Mouse (Mus musculus): Measurements from ENCODE around the gene Yy1. TPM values are rescaled to one million over a fixed set of nuclear protein-coding genes. Genes with fewer than 3 reads are reported as not detected.
A peak's percentile ranks its signal among the peaks of the same experiment; 100 is the strongest.

Yy1 gene
- 121 and 124 TPM in 2 replicates for polyA plus RNA-seq (2011; ENCODE audit: insufficient read depth, insufficient read length, low read depth, missing spikeins)

DNA sequence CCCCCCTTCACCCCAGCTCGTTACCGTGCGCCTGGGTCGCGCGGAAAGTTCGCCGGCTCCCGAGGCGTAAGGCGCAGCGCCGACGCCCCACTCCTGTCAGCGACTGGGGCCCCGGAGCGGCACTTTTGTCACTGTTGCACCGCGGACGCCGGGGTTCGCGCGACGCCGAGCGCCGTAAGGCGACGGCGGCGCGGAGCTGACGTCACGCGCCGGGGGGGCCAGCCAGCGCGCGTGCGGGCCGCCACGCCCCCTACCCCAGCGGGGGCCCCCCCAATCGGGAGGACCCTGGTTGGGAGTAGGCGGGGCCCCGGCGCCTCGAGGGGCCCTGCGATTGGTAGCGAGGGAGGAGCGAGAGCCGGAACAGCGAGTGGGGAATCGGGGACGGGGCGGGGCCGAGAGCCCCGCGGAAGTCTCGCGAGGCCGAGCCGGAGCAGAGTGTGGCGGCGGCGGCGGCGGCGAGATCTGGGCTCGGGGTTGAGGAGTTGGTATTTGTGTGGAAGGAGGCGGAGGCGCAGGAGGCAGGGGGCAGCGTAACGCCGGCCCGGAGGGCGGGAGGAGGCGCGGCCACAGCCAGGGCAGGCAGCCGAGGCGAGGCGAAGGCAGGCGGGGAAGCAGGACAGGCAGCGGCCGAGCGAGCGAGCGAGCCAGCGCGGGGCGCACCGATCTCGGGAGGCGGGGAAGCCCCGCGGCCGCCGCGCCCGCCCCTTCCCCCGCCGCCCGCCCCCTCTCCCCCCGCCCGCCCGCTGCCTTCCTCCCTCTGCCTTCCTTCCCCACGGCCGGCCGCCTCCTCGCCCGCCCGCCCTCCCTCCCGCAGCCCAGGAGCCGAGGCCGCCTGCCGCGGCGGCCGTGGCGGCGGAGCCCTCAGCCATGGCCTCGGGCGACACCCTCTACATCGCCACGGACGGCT is at the start of gene Yy1:
Gene Yy1, plus strand, starts transcription at position 428 of the 907 bp plus-strand sequence.
- no peak for TF ChIP-seq EP300 (IDR thresholded peaks at IDR 0.05; ENCODE audit: insufficient read depth, low read depth, low read length)
- TF ChIP-seq POLR2A (IDR thresholded peaks at IDR 0.05; ENCODE audit: insufficient read depth, low read length), result peak; percentile 51
- Histone ChIP-seq H3K4me3 (ENCODE audit: low read depth, low read length) (peak within 1 kb of the TSS; percentile 100), H3K9me3 (replicated peaks; ENCODE audit: control insufficient read depth, insufficient read depth, low read length, poor library complexity, severe bottlenecking) (no peaks in the 10 kb centered on the region), H3K4me1 (ENCODE audit: control insufficient read depth, insufficient read depth, low read length) (no peaks in the 10 kb centered on the region), H3K9ac (ENCODE audit: low read depth, poor library complexity, severe bottlenecking) (peak within 1 kb of the TSS; percentile 99), H3K27ac (ENCODE audit: insufficient read depth, low read length) (peak within 1 kb of the TSS; percentile 48), H3K36me3 (ENCODE audit: control insufficient read depth, insufficient read depth, low read length, poor library complexity, severe bottlenecking) (peaks cover 13% of the 10 kb centered on the region), H3K27me3 (ENCODE audit: control insufficient read depth, insufficient read depth, low read length, poor library complexity, severe bottlenecking) (no peaks in the 10 kb centered on the region)

DNA sequence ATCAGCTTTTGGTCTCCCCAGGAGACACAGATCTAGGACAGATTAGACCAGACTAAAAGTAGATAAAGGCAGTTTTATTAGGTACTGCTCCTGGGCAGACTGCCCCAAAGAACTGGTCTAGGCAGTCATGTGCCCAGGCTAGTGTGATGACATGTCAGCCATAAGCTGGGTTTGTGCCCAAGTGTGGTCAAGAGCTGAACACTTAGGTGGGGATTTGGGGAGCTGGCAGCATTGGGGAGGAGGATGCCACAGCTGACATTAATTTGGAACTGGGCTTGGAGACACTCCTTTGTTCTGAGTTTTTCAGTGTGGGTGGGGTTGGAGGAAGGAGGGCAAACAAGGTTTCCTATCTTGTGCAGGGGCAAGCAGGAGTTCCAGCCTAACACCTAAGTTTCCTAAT is 46.8 kb upstream of the Yy1 start:
- no peak for TF ChIP-seq CTCF (IDR thresholded peaks at IDR 0.05; ENCODE audit: low read depth, low read length)
- TF ChIP-seq EP300 (IDR thresholded peaks at IDR 0.05; ENCODE audit: insufficient read depth, low read depth, low read length), result no peak
- TF ChIP-seq POLR2A (IDR thresholded peaks at IDR 0.05; ENCODE audit: insufficient read depth, low read length), result no peak

DNA sequence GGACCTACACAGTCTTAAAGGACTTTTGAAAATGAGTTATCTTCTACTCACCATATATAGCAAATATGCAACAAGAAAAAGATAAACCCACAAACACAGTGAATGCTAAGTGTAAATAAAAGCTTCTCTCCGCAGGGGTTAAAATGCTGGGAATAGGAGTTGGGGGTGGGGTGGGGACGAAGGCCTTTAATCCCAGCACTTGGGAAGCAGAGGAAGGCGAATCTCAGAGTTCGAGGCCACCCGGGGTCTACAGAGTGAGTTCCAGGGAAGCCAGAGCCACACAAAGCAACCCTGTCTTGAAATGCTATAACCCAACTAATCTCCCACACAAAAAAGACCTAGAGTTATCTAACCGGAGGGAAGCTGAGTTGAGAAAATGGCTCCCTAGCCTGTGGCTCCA is 43.8 kb upstream of the Yy1 start:
- TF ChIP-seq EP300 (IDR thresholded peaks at IDR 0.05; ENCODE audit: insufficient read depth, low read depth, low read length), result no peak
- no peak for TF ChIP-seq POLR2A (IDR thresholded peaks at IDR 0.05; ENCODE audit: insufficient read depth, low read length)
- no peak for TF ChIP-seq CTCF (IDR thresholded peaks at IDR 0.05; ENCODE audit: low read depth, low read length)
- Histone ChIP-seq H3K9ac (ENCODE audit: low read depth, poor library complexity, severe bottlenecking) (no peak overlapping the region), H3K4me1 (ENCODE audit: control insufficient read depth, insufficient read depth, low read length) (no peaks in the 10 kb centered on the region), H3K27ac (ENCODE audit: insufficient read depth, low read length) (no peak overlapping the region), H3K9me3 (replicated peaks; ENCODE audit: control insufficient read depth, insufficient read depth, low read length, poor library complexity, severe bottlenecking) (peaks cover 5% of the 10 kb centered on the region; the same call in 1 of the 2 replicates), H3K36me3 (ENCODE audit: control insufficient read depth, insufficient read depth, low read length, poor library complexity, severe bottlenecking) (no peaks in the 10 kb centered on the region), H3K27me3 (ENCODE audit: control insufficient read depth, insufficient read depth, low read length, poor library complexity, severe bottlenecking) (no peaks in the 10 kb centered on the region), H3K4me3 (ENCODE audit: low read depth, low read length) (no peak overlapping the region)

More for the DNA sequence above, 46.8 kb upstream of the Yy1 start:
- no peak overlapping the region for H3K9ac ChIP-seq (ENCODE audit: low read depth, poor library complexity, severe bottlenecking)
- no peaks in the 10 kb centered on the region for H3K4me1 ChIP-seq (ENCODE audit: control insufficient read depth, insufficient read depth, low read length)
- no peaks in the 10 kb centered on the region for H3K36me3 ChIP-seq (ENCODE audit: control insufficient read depth, insufficient read depth, low read length, poor library complexity, severe bottlenecking)
- H3K9me3 ChIP-seq (replicated peaks; ENCODE audit: control insufficient read depth, insufficient read depth, low read length, poor library complexity, severe bottlenecking), result peaks cover 5% of the 10 kb centered on the region; the same call in 1 of the 2 replicates
- no peaks in the 10 kb centered on the region for H3K27me3 ChIP-seq (ENCODE audit: control insufficient read depth, insufficient read depth, low read length, poor library complexity, severe bottlenecking)
- no peak overlapping the region for H3K27ac ChIP-seq (ENCODE audit: insufficient read depth, low read length)
- H3K4me3 ChIP-seq (ENCODE audit: low read depth, low read length), result no peak overlapping the region

DNA sequence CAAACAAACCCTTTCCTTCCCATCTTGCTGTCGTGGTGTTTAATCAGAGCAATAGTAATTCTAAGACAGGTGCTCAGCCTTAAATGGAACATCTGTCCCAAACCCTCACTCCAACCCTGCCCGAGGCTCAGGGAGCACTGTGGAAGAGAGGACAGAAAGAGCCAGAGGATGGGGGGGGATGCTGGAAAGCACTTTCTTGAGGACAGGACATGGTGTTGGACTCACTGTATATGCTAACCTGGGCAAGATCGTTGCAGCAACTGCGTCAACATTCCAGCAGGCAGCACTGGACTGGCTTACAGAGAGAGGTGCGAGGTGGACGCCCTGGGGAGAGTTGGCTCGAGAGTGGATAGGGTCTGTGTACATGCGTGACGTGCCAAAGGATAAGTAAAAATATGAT is 43.3 kb upstream of the Yy1 start:
- H3K4me1 ChIP-seq (ENCODE audit: control insufficient read depth, insufficient read depth, low read length), result no peaks in the 10 kb centered on the region
- TF ChIP-seq CTCF (IDR thresholded peaks at IDR 0.05; ENCODE audit: low read depth, low read length), result no peak
- TF ChIP-seq EP300 (IDR thresholded peaks at IDR 0.05; ENCODE audit: insufficient read depth, low read depth, low read length), result no peak
- no peak for TF ChIP-seq POLR2A (IDR thresholded peaks at IDR 0.05; ENCODE audit: insufficient read depth, low read length)

DNA sequence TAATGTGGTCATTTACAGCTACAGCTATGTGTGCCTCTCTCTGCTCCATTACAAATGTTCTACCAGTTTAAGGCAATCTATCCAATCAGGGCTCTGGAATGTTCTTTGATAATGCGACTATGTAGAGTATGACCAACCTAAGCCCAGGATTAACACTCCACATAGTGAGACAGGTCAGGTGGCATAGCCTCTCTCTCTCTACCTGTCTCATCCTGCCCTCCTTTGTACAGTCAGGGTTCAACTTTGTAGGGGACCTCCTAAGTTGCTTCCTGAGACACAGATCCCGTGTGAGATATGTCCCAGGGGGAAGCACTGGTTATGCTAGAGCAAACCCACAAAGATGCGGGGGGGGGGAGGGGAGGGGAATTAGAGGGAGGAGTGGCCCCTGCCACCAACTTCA is 42.5 kb upstream of the Yy1 start:
- TF ChIP-seq CTCF (IDR thresholded peaks at IDR 0.05; ENCODE audit: low read depth, low read length), result no peak
- TF ChIP-seq POLR2A (IDR thresholded peaks at IDR 0.05; ENCODE audit: insufficient read depth, low read length), result no peak
- no peak for TF ChIP-seq EP300 (IDR thresholded peaks at IDR 0.05; ENCODE audit: insufficient read depth, low read depth, low read length)
- Histone ChIP-seq H3K9me3 (replicated peaks; ENCODE audit: control insufficient read depth, insufficient read depth, low read length, poor library complexity, severe bottlenecking) (peaks cover 5% of the 10 kb centered on the region; the same call in 1 of the 2 replicates), H3K36me3 (ENCODE audit: control insufficient read depth, insufficient read depth, low read length, poor library complexity, severe bottlenecking) (no peaks in the 10 kb centered on the region), H3K4me3 (ENCODE audit: low read depth, low read length) (no peak overlapping the region), H3K27me3 (ENCODE audit: control insufficient read depth, insufficient read depth, low read length, poor library complexity, severe bottlenecking) (no peaks in the 10 kb centered on the region), H3K4me1 (ENCODE audit: control insufficient read depth, insufficient read depth, low read length) (no peaks in the 10 kb centered on the region), H3K9ac (ENCODE audit: low read depth, poor library complexity, severe bottlenecking) (no peak overlapping the region), H3K27ac (ENCODE audit: insufficient read depth, low read length) (no peak overlapping the region)

More for the DNA sequence above, 43.3 kb upstream of the Yy1 start:
- H3K27ac ChIP-seq (ENCODE audit: insufficient read depth, low read length), result no peak overlapping the region
- no peaks in the 10 kb centered on the region for H3K36me3 ChIP-seq (ENCODE audit: control insufficient read depth, insufficient read depth, low read length, poor library complexity, severe bottlenecking)
- H3K9me3 ChIP-seq (replicated peaks; ENCODE audit: control insufficient read depth, insufficient read depth, low read length, poor library complexity, severe bottlenecking), result peaks cover 5% of the 10 kb centered on the region; the same call in 1 of the 2 replicates
- no peaks in the 10 kb centered on the region for H3K27me3 ChIP-seq (ENCODE audit: control insufficient read depth, insufficient read depth, low read length, poor library complexity, severe bottlenecking)
- H3K9ac ChIP-seq (ENCODE audit: low read depth, poor library complexity, severe bottlenecking), result no peak overlapping the region
- no peak overlapping the region for H3K4me3 ChIP-seq (ENCODE audit: low read depth, low read length)

DNA sequence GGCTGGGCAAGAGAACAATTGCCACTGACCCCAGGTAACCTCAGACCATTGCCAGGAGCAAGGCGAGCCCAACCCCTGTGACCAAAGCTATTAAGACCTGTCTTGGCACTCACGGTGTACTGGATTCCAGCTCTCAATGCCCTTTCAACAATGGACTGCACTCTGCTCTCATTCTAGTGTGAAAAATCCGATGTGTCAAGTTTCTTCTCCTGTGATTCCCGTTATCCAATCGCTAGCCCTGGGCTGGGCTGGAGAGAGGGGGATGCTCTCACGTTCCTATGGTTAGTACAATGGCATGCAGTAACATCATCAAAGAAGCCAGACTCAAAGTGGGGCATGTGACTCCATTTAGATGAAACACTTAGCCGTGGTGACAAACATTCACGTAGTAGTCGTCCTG is 41.0 kb upstream of the Yy1 start:
- H3K4me3 ChIP-seq (ENCODE audit: low read depth, low read length), result no peak overlapping the region
- TF ChIP-seq EP300 (IDR thresholded peaks at IDR 0.05; ENCODE audit: insufficient read depth, low read depth, low read length), result no peak
- TF ChIP-seq POLR2A (IDR thresholded peaks at IDR 0.05; ENCODE audit: insufficient read depth, low read length), result no peak
- TF ChIP-seq CTCF (IDR thresholded peaks at IDR 0.05; ENCODE audit: low read depth, low read length), result no peak
- H3K4me1 ChIP-seq (ENCODE audit: control insufficient read depth, insufficient read depth, low read length), result no peaks in the 10 kb centered on the region
- H3K36me3 ChIP-seq (ENCODE audit: control insufficient read depth, insufficient read depth, low read length, poor library complexity, severe bottlenecking), result no peaks in the 10 kb centered on the region
- no peaks in the 10 kb centered on the region for H3K27me3 ChIP-seq (ENCODE audit: control insufficient read depth, insufficient read depth, low read length, poor library complexity, severe bottlenecking)
- H3K9ac ChIP-seq (ENCODE audit: low read depth, poor library complexity, severe bottlenecking), result no peak overlapping the region
- no peak overlapping the region for H3K27ac ChIP-seq (ENCODE audit: insufficient read depth, low read length)
- peaks cover 5% of the 10 kb centered on the region; the same call in 1 of the 2 replicates for H3K9me3 ChIP-seq (replicated peaks; ENCODE audit: control insufficient read depth, insufficient read depth, low read length, poor library complexity, severe bottlenecking)
